Mouse (Mus musculus) layer of hippocampus, adult 8-10 months (tissue): ENCODE measurements around the gene Znrd1as. TPM values are rescaled to one million over a fixed set of nuclear protein-coding genes. Genes with fewer than 3 reads are reported as not detected.
A peak's percentile ranks its signal among the peaks of the same experiment; 100 is the strongest.

Experiments
- DNase-seq, 2 experiments: peaks; one replicate each; pipeline ENCODE4 v3.0.0; 2022; ENCODE audit warnings: low spot score in 2 of 2
- total RNA-seq, 4 experiments: library from RNA; stranded (reverse); gene quantifications; 2 replicates each; pipeline ENCODE4 v1.2.4; 2022

The Znrd1as gene
- total RNA-seq, 4 experiments from 2014 or later = 4.1 to 6.8 (median 5.8) TPM

DNA sequence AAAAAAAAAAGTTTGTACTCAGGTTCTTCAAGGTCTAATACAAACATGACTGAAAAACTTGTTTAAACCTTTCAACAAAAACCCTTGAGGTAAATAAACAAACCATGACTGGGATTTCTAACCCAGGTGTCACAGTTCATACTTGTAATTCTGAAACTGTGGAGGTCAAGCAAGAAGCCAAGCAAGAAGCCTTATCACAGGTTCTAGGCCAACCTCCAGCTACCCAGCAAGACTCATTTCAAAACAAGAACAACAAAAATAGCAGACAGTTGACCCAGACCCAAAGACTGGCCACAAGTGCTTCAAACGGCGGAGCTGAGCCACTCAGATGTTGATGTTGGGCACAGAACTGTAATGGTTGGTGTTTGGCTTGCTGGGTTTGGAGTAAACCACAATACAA lies 36.1 kb downstream of the Znrd1as start:
- DNase-seq = no peak

DNA sequence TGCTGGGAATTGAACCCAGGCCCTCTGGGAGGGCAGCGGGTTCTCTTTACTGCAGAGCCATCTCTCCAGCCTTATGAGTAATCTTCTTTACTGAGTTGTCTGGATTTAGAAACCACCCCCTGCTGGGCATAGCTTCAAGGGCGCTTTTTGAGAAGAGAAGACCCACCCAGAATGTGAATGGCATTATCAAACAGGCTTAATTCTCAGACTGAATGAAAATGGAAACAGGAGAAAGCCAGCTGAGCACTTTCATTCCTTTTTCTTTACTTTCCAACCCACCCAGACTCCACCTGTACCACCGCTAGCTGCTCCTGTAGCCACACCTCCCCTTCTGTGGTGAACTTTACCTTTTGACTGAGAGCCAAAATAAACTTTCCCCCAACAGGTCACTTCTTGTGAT lies 37.1 kb downstream of the Znrd1as start:
- DNase-seq = no peak

DNA sequence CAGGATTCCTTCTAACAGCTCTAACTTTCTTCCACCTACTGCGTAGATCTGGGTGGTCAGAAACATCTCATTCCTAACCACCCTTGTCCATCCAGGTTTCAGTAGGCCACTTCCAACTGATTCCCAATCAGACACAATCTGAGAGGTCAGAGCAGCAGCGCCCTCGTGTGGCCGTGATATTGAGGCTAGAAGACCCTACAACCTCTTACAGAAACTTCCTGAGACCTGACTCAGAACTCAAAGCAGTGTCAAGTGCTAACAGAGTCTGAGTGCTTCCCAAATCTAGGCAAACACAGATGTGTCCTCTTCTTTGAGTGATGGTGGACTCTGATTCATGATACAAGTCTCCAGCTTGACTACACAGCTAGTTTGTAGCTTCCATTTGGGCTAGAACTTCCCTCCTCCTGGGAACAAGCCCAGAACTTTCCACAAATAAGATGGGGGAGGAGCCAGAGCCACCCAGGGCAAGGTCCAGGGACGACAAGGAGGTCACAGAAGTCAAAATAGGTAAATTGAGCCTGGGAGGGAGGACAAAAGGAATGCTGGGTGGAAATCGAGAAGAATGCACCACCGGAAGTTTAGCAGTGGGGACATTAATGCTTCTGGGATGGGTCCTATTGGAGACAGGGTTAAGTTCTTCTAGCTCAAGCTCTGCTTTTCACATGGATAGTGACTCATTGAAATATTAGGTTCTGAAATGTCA lies 38.8 kb downstream of the Znrd1as start:
- DNase-seq = peak; percentile 34 to 80

DNA sequence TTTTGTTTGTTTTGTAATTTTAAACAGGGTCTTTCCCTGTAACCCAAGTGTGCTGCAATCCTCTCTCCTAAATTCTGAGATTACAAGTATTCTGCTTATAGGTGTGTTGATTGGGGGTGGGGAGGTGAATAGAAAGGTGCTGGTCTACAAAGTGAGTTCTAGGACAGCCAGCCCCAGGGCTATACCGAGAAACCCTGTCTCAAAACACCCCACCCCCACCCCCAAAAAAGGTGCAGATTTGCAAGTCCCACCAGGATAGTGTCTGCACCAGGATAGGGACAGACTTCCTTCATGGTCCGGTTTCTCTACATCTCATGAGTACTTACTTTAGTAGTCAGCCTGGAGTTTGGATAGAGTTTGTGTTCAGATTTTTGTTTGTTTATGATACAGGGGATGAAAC lies 40.1 kb downstream of the Znrd1as start:
- DNase-seq = no peak

DNA sequence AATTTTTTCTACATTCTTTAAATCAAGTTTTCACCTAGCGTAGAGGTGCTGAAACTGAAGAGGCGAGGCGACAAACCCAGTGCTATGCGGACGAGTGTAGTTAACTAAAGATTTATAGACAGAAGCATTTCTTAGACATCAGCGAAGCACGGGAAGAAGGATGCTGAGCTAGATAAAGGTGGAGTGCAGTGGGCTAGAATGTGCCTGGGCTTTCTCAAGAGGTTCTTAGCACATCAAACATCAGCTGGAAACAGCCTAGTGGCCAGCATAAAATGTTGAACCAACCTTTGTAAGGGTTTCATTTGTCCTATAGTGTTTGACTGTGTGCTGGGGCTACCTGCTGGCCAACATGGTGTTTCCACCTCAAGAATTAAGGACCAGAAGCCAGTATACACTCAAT lies 42.5 kb downstream of the Znrd1as start, which contains the start of gene Zfp57:
TSS of gene Zfp57 (plus strand) at position 301 of the 400 bp plus-strand sequence.
- DNase-seq = no peak

DNA sequence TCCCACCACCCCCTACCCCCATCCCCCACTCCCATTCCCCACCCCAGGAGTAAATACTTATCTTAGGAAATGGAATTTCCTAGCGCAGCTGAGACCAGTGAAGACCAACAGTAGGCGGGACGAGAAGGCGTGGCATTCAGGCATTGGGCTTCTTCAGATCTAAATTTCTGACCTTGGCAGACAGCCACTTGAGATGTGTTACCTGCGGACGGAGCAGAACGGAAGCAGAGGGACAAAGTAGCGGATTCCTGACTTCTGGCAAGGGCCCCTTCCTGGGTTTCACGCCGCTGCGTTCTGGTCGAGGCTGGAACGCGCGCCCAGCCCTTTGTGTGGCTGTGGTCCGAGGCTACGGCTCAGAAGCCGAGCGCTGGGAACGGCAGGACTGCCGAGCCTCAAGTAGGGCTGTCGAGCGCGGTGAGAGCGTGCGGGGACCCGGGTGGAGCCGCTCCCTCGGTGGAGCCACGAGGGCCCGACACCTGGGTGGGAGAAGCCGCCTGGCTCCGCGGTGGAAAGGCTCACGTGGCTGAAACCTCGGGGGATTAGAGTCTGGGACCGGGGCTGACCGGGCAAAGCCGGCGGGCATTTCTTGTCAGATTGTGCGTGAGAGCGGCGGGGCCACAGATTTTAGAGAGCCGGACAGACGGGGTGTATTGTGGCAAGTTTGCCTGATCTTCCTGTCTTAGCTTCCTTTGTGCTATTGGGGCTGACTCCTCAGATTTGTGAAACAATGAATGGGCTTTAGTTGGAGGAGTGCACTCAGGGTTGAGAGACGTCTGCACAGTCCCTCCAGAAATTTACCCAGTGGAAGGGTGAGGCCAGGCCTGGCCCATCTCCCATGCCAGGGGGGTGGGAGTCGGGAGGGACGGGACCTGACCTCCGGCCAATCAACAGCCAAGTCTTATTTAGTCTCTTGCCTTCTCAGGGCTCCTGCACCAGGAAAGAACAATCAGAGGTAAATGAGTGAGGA lies 44.3 kb downstream of the Znrd1as start:
- no peak for DNase-seq

DNA sequence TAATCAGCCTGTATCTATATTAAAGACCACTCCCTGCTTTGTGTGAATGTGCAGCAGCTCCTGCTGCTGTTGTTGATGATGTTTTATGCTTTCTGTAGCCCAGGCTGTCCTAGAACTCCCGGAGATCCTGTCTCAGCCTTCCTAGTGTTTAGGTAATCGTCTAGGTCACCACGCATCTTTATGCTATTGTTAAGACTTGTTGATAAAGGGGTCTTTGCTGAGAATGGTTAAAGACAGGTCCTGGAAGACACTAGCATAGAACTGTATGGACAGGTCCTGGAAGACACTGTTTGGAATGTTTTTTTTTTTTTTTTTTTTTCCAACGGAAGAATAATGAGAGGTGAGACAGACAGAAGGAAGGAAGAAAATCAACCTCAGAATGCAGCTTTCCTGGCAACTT lies 45.0 kb downstream of the Znrd1as start:
- no peak for DNase-seq

DNA sequence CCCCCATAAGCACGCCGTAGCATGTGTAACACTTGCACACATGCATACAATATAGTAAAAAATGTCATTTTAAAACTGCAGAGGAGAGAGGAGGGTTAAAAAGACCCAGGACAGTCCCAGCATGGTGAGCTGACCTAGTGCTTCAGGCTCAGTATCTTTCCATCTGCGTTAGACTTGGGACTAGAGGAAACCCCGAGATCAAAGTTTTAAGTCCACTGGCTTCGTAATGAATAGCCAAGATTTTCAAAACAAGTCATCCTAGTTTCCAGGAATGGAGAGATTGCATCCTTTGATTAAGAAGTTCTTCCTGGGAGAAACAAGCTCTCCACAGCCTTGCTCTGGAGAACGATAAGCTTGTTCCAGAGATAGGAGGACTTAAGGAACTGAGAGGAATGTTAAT lies 49.8 kb downstream of the Znrd1as start:
- DNase-seq = no peak

DNA sequence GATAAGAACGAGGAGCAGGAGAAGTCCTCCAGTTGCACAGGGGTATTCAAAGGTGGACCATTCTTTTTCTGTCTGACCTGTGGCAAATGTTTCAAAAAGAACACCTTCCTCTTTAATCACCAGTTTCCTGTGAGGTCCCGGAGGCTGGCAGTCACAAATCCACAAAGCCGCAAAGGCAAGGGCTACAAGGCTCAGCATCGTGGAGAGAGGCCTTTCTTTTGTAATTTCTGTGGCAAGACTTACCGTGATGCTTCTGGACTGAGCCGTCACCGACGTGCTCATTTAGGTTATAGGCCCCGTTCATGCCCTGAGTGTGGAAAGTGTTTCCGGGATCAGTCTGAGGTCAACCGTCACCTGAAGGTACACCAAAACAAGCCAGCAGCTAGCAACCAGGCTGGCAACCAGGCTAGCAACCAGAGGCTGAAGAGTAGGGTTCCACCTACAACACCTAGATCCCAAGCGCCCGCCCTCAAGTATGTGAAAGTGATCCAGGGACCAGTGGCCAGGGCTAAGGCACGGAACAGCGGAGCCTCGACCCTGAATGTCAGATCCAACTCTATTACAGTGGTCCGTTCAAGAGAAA lies 51.2 kb downstream of the Znrd1as start:
- no peak for DNase-seq

DNA sequence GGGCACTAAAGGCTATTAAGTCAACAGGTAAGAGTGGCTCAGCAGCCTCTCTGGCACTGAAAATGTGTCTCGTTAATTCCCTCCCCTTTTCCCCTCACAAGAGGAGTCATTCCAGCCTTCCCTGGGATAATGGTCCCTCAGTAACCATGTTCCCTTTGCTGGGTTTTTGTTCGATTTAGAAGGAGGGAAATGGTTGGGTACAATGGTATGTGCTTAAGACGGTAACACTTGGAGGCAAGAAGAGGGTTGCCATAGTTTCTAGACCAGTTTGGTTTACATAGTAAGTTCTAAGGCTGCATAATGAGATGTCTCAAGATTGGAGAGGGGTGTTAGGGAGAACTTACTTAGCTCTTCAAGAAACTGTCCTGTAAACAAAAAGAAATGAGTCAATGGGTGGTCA lies 53.3 kb downstream of the Znrd1as start:
- DNase-seq = no peak

DNA sequence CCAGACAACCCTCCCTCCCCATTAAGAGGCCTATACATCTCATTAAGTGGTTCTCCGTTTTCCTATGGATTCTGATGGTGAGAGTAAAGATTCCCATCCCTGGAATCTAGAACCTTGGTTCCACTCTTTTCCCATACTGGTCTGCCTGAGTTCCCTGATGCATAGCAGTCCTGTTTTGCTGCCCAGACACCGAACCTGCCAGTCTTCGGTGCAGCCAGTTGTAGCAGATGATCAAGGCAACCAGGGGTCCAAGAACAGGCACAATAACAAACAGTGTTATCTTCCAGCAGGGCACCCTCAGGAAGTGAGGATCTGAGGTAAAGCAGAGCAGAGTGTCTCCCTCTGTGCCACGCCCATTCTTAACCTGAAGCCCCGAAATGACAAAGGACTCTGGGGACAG lies 53.7 kb downstream of the Znrd1as start:
- DNase-seq = no peak

Other genes with a start within 250 kb of the Znrd1as start
- gene H2-M10.5, start 185.7 kb upstream of the Znrd1as start, total RNA-seq = not detected
- gene H2-M10.6, start 146.4 kb upstream of the Znrd1as start, total RNA-seq = not detected
- gene Trim26, start 121.5 kb upstream of the Znrd1as start, total RNA-seq = 10 to 100 TPM; 22.1 to 26.5 (median 23.2) TPM
- gene Trim15, start 91.4 kb upstream of the Znrd1as start, total RNA-seq = not detected
- gene Trim10, start 89.0 kb upstream of the Znrd1as start, total RNA-seq = not detected
- gene Trim40, start 68.5 kb upstream of the Znrd1as start, total RNA-seq = under 1 TPM in 1 of 4 experiments, not detected in 3; 0.31 TPM
- gene Trim31, start 60.5 kb upstream of the Znrd1as start, total RNA-seq = not detected
- 1 to 10 TPM; 3.9 to 4.3 (median 4.2) TPM for gene Rnf39, start 15.7 kb upstream of the Znrd1as start, total RNA-seq
- 100 to 1,000 TPM; 122 to 142 (median 124) TPM for gene Ppp1r11, start 6.9 kb upstream of the Znrd1as start, total RNA-seq
- 10 to 100 TPM; 26.6 to 35.5 (median 32.2) TPM for gene Znrd1, start within 50 bp of the Znrd1as start, total RNA-seq
- gene 2410137M14Rik, start 22.6 kb downstream of the Znrd1as start, total RNA-seq = under 1 TPM in 1 of 4 experiments, not detected in 3; 0.47 TPM
- 1 to 10 TPM in 2 of 4 experiments, under 1 TPM in 2; 0.49 to 1.6 (median 0.91) TPM for gene H2-M5, start 30.9 kb downstream of the Znrd1as start, total RNA-seq
- 10 to 100 TPM in 2 of 4 experiments, 1 to 10 TPM in 2; 8.9 to 10.8 (median 9.8) TPM for gene Zfp57, start 42.6 kb downstream of the Znrd1as start, total RNA-seq
- 10 to 100 TPM; 35.6 to 57.5 (median 47.8) TPM for gene Mog, start 64.8 kb downstream of the Znrd1as start, total RNA-seq
- gene Gabbr1, start 87.4 kb downstream of the Znrd1as start, total RNA-seq = 100 to 1,000 TPM; 595 to 693 (median 673) TPM
- gene Olfr90, start 129.9 kb downstream of the Znrd1as start, total RNA-seq = not detected
- gene Olfr91, start 139.7 kb downstream of the Znrd1as start, total RNA-seq = not detected
- gene Olfr92, start 161.5 kb downstream of the Znrd1as start, total RNA-seq = not detected
- gene Olfr93, start 202.9 kb downstream of the Znrd1as start, total RNA-seq = not detected
- not detected for gene Ubd, start 235.3 kb downstream of the Znrd1as start, total RNA-seq
- not detected for gene Olfr94, start 242.4 kb downstream of the Znrd1as start, total RNA-seq